In genomic region chr4:101998267-101998922, GRCm38 (mm10) we compare ENCODE assay signal across 8 mouse cellular contexts. TPM values are rescaled to one million over a fixed set of nuclear protein-coding genes. Genes with fewer than 3 reads are reported as not detected.
A peak's percentile ranks its signal among the peaks of the same experiment; 100 is the strongest.
DNase-seq lines count a peak whose midpoint lies in the region; ATAC-seq and TF ChIP-seq lines count a peak whose summit lies in the region.

No protein-coding gene starts in this region.

- ATAC-seq in midbrain, embryonic 15.5 days (replicated peaks) = peak; percentile 90
- no peak for ATAC-seq in stomach, postnatal 0 days (ENCODE audit: low FRiP score, low TSS enrichment)

- no peak overlapping the region for H3K4me2 ChIP-seq in midbrain, embryonic 15.5 days
- no peak overlapping the region for H3K4me2 ChIP-seq in stomach, postnatal 0 days (replicated peaks; ENCODE audit: low read depth)

- TF ChIP-seq CTCF in cerebellum, adult 2 months (IDR thresholded peaks at IDR 0.05; ENCODE audit: borderline replicate concordance, insufficient read depth, low read depth, low read length) = peak; percentile 88
- peak; percentile 91 for TF ChIP-seq CTCF in stomach, postnatal 0 days (IDR thresholded peaks at IDR 0.05; ENCODE audit: low read depth)

- H3K4me3 ChIP-seq in cerebellum, adult 2 months (replicated peaks; ENCODE audit: insufficient read depth, low read depth, low read length) = no peak overlapping the region
- no peak overlapping the region for H3K4me3 ChIP-seq in midbrain, embryonic 15.5 days
- H3K4me3 ChIP-seq in stomach, postnatal 0 days (ENCODE audit: low read depth, low read length) = no peak overlapping the region

- no peak overlapping the region for H3K27ac ChIP-seq in cerebellum, adult 2 months (ENCODE audit: insufficient read depth, low read length)
- no peak overlapping the region for H3K27ac ChIP-seq in midbrain, embryonic 15.5 days
- no peak overlapping the region for H3K27ac ChIP-seq in stomach, postnatal 0 days (replicated peaks)

- intact Hi-C loops in left cerebral cortex, postnatal 36 days (cut with DNase I) = loop anchor here (2.0 to 5.0 kb wide), 2 partner anchors 342 to 526 kb away; no protein-coding TSS in a partner anchor

- no peaks in the 10 kb centered on the region for H3K9me3 ChIP-seq in midbrain, embryonic 15.5 days
- H3K9me3 ChIP-seq in stomach, postnatal 0 days (ENCODE audit: control insufficient read depth, low read length) = no peaks in the 10 kb centered on the region

- 35% methylated on average over 15 of the region's 15 CpGs for WGBS in cerebellum, adult 2 months
- 40% methylated on average over 15 of the region's 15 CpGs for WGBS in midbrain, embryonic 15.5 days
- WGBS in stomach, postnatal 0 days = 36% methylated on average over 15 of the region's 15 CpGs

- no peaks in the 10 kb centered on the region; the same call in 1 of the 2 replicates for H3K27me3 ChIP-seq in cerebellum, adult 2 months (ENCODE audit: control insufficient read depth, insufficient read depth, low read length)
- no peaks in the 10 kb centered on the region for H3K27me3 ChIP-seq in midbrain, embryonic 15.5 days (replicated peaks)
- no peaks in the 10 kb centered on the region for H3K27me3 ChIP-seq in stomach, postnatal 0 days (ENCODE audit: control insufficient read depth, insufficient read depth, low read length)

- TF ChIP-seq POLR2A in cerebellum, adult 2 months (IDR thresholded peaks at IDR 0.05; ENCODE audit: borderline replicate concordance, insufficient read depth, low read length) = no peak

- no peak overlapping the region for H3K9ac ChIP-seq in midbrain, embryonic 15.5 days
- H3K9ac ChIP-seq in stomach, postnatal 0 days (ENCODE audit: low read length) = no peak overlapping the region

- no peaks in the 10 kb centered on the region for H3K36me3 ChIP-seq in midbrain, embryonic 15.5 days (replicated peaks)
- no peaks in the 10 kb centered on the region for H3K36me3 ChIP-seq in stomach, postnatal 0 days (ENCODE audit: control insufficient read depth, insufficient read depth, low read length)

- DNase-seq in left cerebral cortex, adult 18-20 months (ENCODE audit: low spot score in 2 of 2) = peak; percentile 79 to 81
- no peak for DNase-seq in left cerebral cortex, adult 11 months (ENCODE audit: low spot score)
- DNase-seq in cerebellum, adult 2 months = peak; percentile 63 to 75
- DNase-seq in frontal cortex, adult 2 months (ENCODE audit: extremely low spot score in 1 of 2, low spot score in 1 of 2) = peak; percentile 1 to 88
- DNase-seq in induced T-regulatory cell, adult 2 months (ENCODE audit: low read depth) = peak; percentile 69
- peak; percentile 45 to 63 for DNase-seq in left cerebral cortex, postnatal 36 days (ENCODE audit: low spot score in 2 of 2)
- DNase-seq in stomach, postnatal 0 days (ENCODE audit: low spot score) = peak; percentile 76

- no peak for TF ChIP-seq EP300 in stomach, postnatal 0 days (optimal IDR thresholded peaks at IDR 0.05)

- no peaks in the 10 kb centered on the region; the same call in 1 of the 2 replicates for H3K4me1 ChIP-seq in cerebellum, adult 2 months (ENCODE audit: control insufficient read depth, insufficient read depth, low read length)
- no peaks in the 10 kb centered on the region for H3K4me1 ChIP-seq in midbrain, embryonic 15.5 days
- no peaks in the 10 kb centered on the region for H3K4me1 ChIP-seq in stomach, postnatal 0 days (replicated peaks; ENCODE audit: control insufficient read depth, insufficient read depth)

RNA-seq across cellular contexts. Expression of gene Gm12789, which starts 12.0 kb away (rescaled TPM):
- total RNA-seq in left cerebral cortex, adult 18-20 months (2021) = not detected
- not detected in 2 replicates for polyA plus RNA-seq in cerebellum, adult 2 months (2012; rRNA removed)
- polyA plus RNA-seq in frontal cortex, adult 2 months (2012; rRNA removed) = not detected in 2 replicates
- total RNA-seq in left cerebral cortex, postnatal 36 days (2021) = not detected
- not detected in 2 replicates for polyA plus RNA-seq in midbrain, embryonic 15.5 days (2015; fragmentation: Nextera tagmentation; extraction: Ambion mirVana)
- polyA plus RNA-seq in stomach, postnatal 0 days (2015; fragmentation: Nextera tagmentation; extraction: Ambion mirVana) = not detected in 2 replicates

RNA-seq across cellular contexts. Expression of gene Gm12790, which starts 17.5 kb away (rescaled TPM):
- total RNA-seq in left cerebral cortex, adult 18-20 months (2021) = not detected
- polyA plus RNA-seq in cerebellum, adult 2 months (2012; rRNA removed) = not detected in 2 replicates
- not detected in 2 replicates for polyA plus RNA-seq in frontal cortex, adult 2 months (2012; rRNA removed)
- total RNA-seq in left cerebral cortex, postnatal 36 days (2021) = not detected
- not detected in 2 replicates for polyA plus RNA-seq in midbrain, embryonic 15.5 days (2015; fragmentation: Nextera tagmentation; extraction: Ambion mirVana)
- polyA plus RNA-seq in stomach, postnatal 0 days (2015; fragmentation: Nextera tagmentation; extraction: Ambion mirVana) = not detected in 2 replicates

RNA-seq across cellular contexts. Expression of gene Gm12794, which starts 58.2 kb away (rescaled TPM):
- total RNA-seq in left cerebral cortex, adult 18-20 months (2021) = not detected
- not detected in 2 replicates for polyA plus RNA-seq in cerebellum, adult 2 months (2012; rRNA removed)
- not detected in 2 replicates for polyA plus RNA-seq in frontal cortex, adult 2 months (2012; rRNA removed)
- not detected for total RNA-seq in left cerebral cortex, postnatal 36 days (2021)
- not detected in 2 replicates for polyA plus RNA-seq in midbrain, embryonic 15.5 days (2015; fragmentation: Nextera tagmentation; extraction: Ambion mirVana)
- polyA plus RNA-seq in stomach, postnatal 0 days (2015; fragmentation: Nextera tagmentation; extraction: Ambion mirVana) = not detected in 2 replicates
